Mouse (Mus musculus) liver, embryonic 15.5 days (tissue): Measurements from ENCODE around the gene Rcor1. TPM values are rescaled to one million over a fixed set of nuclear protein-coding genes. Genes with fewer than 3 reads are reported as not detected.
A peak's percentile ranks its signal among the peaks of the same experiment; 100 is the strongest.
"Not testable (repeated sequence)": the region's sequence is repeated elsewhere in the genome, so short reads cannot be mapped to it uniquely, and the experiment has no call there.

ENCODE experiments used
- ATAC-seq: fragments of 200-750 bp; cut with Nextera tagmentation; 2 replicates; pipeline ENCODE4 v1.8.0; 2017; ENCODE audit warnings: moderate number of reproducible peaks, mild to moderate bottlenecking, moderate library complexity; ENCODE audit not compliant: insufficient read depth
- H3K27ac ChIP-seq: fragments of 300-500 bp; sonication (generic); replicated peaks from 2 replicates; pipeline ENCODE4 v1.5.1; 2015; ENCODE audit warnings: mild to moderate bottlenecking, inconsistent platforms
- H3K27me3 ChIP-seq: fragments of 300-500 bp; sonication (generic); 2 replicates; pipeline ENCODE4 v1.6.1; 2015; ENCODE audit warnings: mild to moderate bottlenecking, inconsistent platforms
- H3K36me3 ChIP-seq: fragments of 300-500 bp; sonication (generic); replicated peaks from 2 replicates; pipeline ENCODE4 v1.6.1; 2015; ENCODE audit warnings: moderate library complexity, mild to moderate bottlenecking, inconsistent platforms
- H3K4me1 ChIP-seq: fragments of 300-500 bp; sonication (generic); replicated peaks from 2 replicates; pipeline ENCODE4 v1.6.1; 2015; ENCODE audit warnings: inconsistent platforms
- H3K4me2 ChIP-seq: fragments of 300-500 bp; sonication (generic); 2 replicates; pipeline ENCODE4 v1.6.1; 2015; ENCODE audit warnings: moderate library complexity, mild to moderate bottlenecking, inconsistent platforms
- H3K4me3 ChIP-seq: fragments of 300-500 bp; sonication (generic); replicated peaks from 2 replicates; pipeline ENCODE4 v1.5.1; 2015; ENCODE audit warnings: mild to moderate bottlenecking, inconsistent platforms
- H3K9ac ChIP-seq: fragments of 300-500 bp; sonication (generic); 2 replicates; pipeline ENCODE4 v1.6.1; 2015; ENCODE audit warnings: moderate library complexity, mild to moderate bottlenecking, inconsistent platforms
- H3K9me3 ChIP-seq: fragments of 300-500 bp; sonication (generic); replicated peaks from 2 replicates; pipeline ENCODE4 v1.6.1; 2016; ENCODE audit warnings: inconsistent platforms
- WGBS: fragments of 180-500 bp; shearing (Covaris S2); methylation state at CpG from one replicate; pipeline ENCODE4 v1.1.7; 2015; ENCODE audit warnings: mixed read lengths; ENCODE audit not compliant: insufficient replicate concordance; 5-methylcytosine and 5-hydroxymethylcytosine counted together
- polyA plus RNA-seq: library from polyadenylated mRNA; unstranded; fragments of >200 nt; fragmentation: Nextera tagmentation; extraction: Ambion mirVana; gene quantifications from 2 replicates; pipeline ENCODE4 v1.2.1, GENCODE M21; 2015

Gene Rcor1
- polyA plus RNA-seq, 1 experiment from 2014 or later, result 4.6 TPM

DNA sequence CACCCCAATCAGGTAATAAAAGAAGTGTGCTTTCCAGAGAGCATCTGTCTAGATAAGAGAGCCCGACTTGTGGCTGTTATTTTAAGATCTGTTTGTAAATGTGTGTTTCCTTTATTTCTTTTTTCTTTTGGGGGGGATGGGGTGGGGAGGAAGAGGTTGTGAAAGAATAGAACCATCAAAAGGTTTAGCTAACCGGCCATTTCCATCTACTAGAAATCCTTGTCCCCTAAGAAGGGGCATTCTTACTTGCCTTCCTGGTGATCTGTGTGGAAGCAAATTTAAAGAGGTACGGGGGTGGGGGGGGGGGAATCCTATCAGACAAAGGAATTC is 1.3 kb downstream of the Rcor1 start:
- Histone ChIP-seq H3K9ac (peak overlapping the region; percentile 99), H3K27me3 (no peaks in the 10 kb centered on the region), H3K4me2 (peak overlapping the region; percentile 98), H3K4me1 (peaks cover 60% of the 10 kb centered on the region), H3K27ac (peak overlapping the region; percentile 97; the same call in 1 of the 2 replicates), H3K36me3 (peaks cover 15% of the 10 kb centered on the region), H3K9me3 (no peaks in the 10 kb centered on the region), H3K4me3 (peak overlapping the region; percentile 98)
- WGBS, result 2% methylated on average over 3 of the region's 3 CpGs
- no peak for ATAC-seq

DNA sequence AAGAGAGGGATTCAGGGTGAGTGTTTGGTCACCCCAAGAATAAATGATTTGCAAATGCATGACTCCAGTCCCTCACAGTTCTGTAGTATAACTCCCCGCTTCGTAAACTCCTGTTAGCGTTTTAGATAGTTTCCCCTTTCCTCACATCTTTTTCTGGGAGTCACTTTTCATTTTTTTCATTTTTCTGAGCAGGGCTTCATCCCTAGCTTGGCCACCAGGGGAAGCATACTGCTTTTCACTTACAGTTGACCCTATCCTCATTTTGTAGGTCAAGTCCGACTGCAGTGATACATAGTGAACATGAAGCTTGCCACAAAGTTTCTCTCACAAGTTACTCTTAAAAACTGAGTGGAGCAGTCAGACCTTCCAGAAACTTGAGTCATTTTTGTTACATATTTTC is 2.0 kb downstream of the Rcor1 start:
- H3K4me3 ChIP-seq, result peak overlapping the region; percentile 98
- peak overlapping the region; percentile 98 for H3K4me2 ChIP-seq
- H3K27ac ChIP-seq, result no peak overlapping the region; the same call in 1 of the 2 replicates
- no peaks in the 10 kb centered on the region for H3K9me3 ChIP-seq
- peak overlapping the region; percentile 99 for H3K9ac ChIP-seq
- no peaks in the 10 kb centered on the region for H3K27me3 ChIP-seq
- no peak for ATAC-seq
- peaks cover 18% of the 10 kb centered on the region for H3K36me3 ChIP-seq
- H3K4me1 ChIP-seq, result peaks cover 53% of the 10 kb centered on the region
- WGBS, result 12% methylated on average over 4 of the region's 4 CpGs

DNA sequence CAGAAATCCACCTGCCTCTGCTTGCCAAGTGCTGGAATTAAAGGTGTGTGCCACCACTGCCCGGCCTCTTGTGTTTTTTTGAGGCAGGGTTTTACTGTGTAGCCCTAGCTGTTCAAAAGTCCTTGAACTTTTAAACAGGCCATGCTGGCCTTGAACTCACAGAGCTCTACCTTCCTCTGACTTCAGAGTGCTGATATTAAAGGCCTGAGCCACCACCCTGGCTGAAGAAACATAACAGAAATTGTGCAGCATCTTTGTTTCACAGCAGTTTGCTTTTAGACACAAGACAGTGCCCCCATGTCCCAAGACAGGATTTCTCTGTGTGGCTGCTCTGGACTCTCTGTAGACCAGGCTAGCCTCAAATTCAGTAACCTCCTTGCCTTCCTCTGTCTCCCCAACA is 3.2 kb downstream of the Rcor1 start:
- Histone ChIP-seq H3K9me3 (no peaks in the 10 kb centered on the region), H3K27me3 (no peaks in the 10 kb centered on the region)
- no peak for ATAC-seq

DNA sequence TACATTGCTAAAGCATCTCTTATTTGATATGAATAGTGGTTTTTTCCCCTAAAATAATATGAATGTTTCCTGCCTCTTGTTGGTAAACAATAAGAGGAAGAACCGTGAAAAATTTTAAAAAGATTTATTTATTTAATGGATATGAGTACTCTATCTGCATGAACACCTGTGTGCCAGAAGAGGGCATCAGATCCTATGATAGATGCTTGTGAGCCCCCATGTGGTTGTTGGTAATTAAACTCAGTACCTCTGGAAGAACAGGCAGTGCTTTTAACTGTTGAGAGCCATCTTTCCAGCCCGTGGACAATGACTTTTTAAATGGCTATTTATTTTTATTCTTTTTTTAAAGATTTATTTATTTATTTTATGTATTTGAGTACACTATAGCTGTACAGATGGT is 5.7 kb downstream of the Rcor1 start:
- peaks cover 49% of the 10 kb centered on the region for H3K4me1 ChIP-seq
- H3K27ac ChIP-seq, result no peak overlapping the region
- 70% methylated on average over 2 of the region's 2 CpGs for WGBS
- H3K36me3 ChIP-seq, result peaks cover 21% of the 10 kb centered on the region
- H3K4me3 ChIP-seq, result no peak overlapping the region
- H3K9me3 ChIP-seq, result no peaks in the 10 kb centered on the region
- H3K4me2 ChIP-seq, result no peak overlapping the region
- no peaks in the 10 kb centered on the region for H3K27me3 ChIP-seq
- H3K9ac ChIP-seq, result no peak overlapping the region
- no peak for ATAC-seq

More for the DNA sequence above, 3.2 kb downstream of the Rcor1 start:
- Histone ChIP-seq H3K27ac (0 out of 2 replicates have a peak overlapping the region, but pooled peaks have one; percentile 38), H3K4me3 (no peak overlapping the region), H3K36me3 (peaks cover 18% of the 10 kb centered on the region), H3K4me1 (peaks cover 47% of the 10 kb centered on the region), H3K9ac (no peak overlapping the region), H3K4me2 (no peak overlapping the region)
- 68% methylated on average over 1 of the region's 1 CpGs for WGBS

DNA sequence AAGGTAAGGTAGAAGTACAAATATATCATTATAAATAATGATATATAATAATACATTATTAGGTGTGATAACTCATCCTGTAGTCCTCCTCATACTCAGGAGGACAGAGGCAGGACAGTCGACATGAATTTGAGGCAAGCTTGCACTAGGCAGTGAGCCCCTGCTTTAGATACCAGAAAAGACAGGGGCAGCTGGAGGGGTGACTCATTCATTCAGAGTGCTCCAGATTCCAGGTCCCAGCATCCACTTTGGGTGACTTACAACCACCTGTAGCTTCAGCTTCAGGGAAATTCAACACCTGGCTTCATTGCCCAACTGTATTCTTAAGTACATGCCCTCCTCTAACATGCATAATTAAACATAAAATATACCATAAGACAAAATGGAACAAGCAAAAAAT is 7.7 kb downstream of the Rcor1 start:
- Histone ChIP-seq H3K4me1 (peaks cover 36% of the 10 kb centered on the region), H3K27me3 (no peaks in the 10 kb centered on the region), H3K27ac (no peak overlapping the region), H3K9ac (no peak overlapping the region), H3K36me3 (peaks cover 30% of the 10 kb centered on the region), H3K9me3 (no peaks in the 10 kb centered on the region), H3K4me3 (no peak overlapping the region), H3K4me2 (no peak overlapping the region)
- ATAC-seq, result no peak
- WGBS, result 70% methylated on average over 1 of the region's 1 CpGs

DNA sequence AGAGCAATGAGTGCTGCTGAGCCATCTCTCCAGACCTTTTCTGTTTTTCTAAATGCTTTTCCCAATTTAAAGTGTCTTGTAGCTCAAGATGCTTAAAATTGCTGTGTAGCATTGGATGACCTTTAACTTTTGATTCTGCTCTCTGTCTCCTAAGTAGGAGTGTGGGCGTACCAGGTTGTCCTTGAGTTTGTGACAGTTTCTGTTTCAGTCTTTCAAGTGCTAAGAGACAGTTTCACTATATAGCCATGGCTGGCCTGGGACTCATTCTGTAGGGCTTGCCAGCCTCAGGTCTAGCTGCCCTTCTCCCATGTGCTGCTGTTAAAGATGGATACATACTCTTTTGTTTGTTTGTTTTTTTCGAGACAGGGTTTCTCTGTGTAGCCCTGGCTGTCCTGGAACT is 9.1 kb downstream of the Rcor1 start:
- 86% methylated on average over 2 of the region's 2 CpGs for WGBS
- Histone ChIP-seq H3K4me2 (no peak overlapping the region), H3K4me1 (peaks cover 28% of the 10 kb centered on the region), H3K27ac (no peak overlapping the region), H3K4me3 (no peak overlapping the region), H3K36me3 (peaks cover 25% of the 10 kb centered on the region), H3K27me3 (no peaks in the 10 kb centered on the region), H3K9me3 (no peaks in the 10 kb centered on the region), H3K9ac (no peak overlapping the region)
- no peak for ATAC-seq

DNA sequence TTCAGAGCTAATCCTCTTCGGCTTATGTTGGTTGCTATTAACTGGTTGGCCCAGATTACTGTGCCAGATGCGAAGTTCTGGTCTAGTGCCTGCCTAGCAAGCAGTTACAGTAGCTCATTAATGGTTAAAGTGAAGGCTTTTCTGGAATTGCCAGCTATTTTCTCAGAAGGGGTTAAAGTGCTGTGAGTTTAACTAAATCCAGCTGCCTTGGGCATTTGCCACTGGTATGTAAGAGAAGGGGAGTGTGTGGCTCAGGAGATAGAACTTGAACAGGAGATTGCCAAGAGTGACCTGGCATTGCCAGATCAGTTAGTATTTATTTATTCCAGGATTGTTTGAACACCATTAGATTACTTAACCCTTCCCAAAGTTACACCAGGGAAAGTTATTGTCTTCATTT is 11.1 kb downstream of the Rcor1 start:
- no peak overlapping the region for H3K4me2 ChIP-seq
- H3K9ac ChIP-seq, result no peak overlapping the region
- no peak overlapping the region for H3K27ac ChIP-seq
- H3K27me3 ChIP-seq, result no peaks in the 10 kb centered on the region
- H3K4me1 ChIP-seq, result peaks cover 27% of the 10 kb centered on the region
- no peaks in the 10 kb centered on the region for H3K9me3 ChIP-seq
- no peak for ATAC-seq
- 80% methylated on average over 2 of the region's 2 CpGs for WGBS
- H3K36me3 ChIP-seq, result peaks cover 17% of the 10 kb centered on the region
- no peak overlapping the region for H3K4me3 ChIP-seq

DNA sequence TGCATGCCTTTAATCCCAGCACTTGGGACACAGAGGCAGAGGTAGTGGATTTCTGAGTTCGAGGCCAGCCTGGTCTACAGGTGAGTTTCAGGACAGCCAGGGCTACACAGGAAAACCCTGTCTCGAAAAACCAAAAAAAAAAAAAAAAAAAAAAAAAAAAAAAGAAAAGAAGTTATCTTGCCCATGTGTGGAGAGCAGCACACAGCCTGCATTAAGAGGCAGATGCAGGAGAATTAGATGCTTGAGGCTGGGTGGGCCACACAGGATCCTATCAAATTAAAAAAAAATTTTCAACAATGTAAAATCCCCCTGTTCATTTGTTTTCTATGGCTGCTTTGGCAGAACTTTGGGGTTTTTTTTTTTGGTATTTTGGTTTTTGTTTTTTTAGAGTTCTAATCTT is 24.2 kb downstream of the Rcor1 start:
- Histone ChIP-seq H3K27me3 (no peaks in the 10 kb centered on the region), H3K36me3 (peaks cover 21% of the 10 kb centered on the region), H3K27ac (no peak overlapping the region), H3K4me3 (no peak overlapping the region), H3K4me2 (no peak overlapping the region), H3K9me3 (no peaks in the 10 kb centered on the region), H3K9ac (no peak overlapping the region), H3K4me1 (peaks cover 22% of the 10 kb centered on the region)
- WGBS, result 53% methylated on average over 2 of the region's 2 CpGs
- no peak for ATAC-seq

DNA sequence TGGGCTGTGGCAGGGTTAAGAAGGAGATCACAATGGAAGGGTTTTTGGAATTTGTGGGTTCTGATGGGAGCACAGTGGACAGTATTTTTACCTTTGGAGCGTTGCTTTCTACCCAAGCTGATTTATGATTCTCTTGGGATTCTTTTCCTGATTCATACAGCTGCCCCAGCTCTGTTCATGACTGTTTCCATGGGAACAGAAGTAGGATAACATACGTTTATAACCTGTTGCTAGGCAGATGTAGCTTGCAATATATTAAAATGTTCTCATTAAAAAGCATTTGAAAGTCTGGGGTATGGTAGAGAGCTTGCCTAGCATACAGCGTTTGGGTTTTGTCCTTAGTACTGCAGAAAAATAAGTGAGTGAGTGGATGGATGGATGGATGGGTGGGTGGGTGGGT is 25.1 kb downstream of the Rcor1 start:
- no peak overlapping the region for H3K4me2 ChIP-seq
- H3K27me3 ChIP-seq, result no peaks in the 10 kb centered on the region
- H3K9ac ChIP-seq, result no peak overlapping the region
- H3K27ac ChIP-seq, result no peak overlapping the region
- no peaks in the 10 kb centered on the region for H3K9me3 ChIP-seq
- 81% methylated on average over 3 of the region's 3 CpGs for WGBS
- H3K4me1 ChIP-seq, result peaks cover 17% of the 10 kb centered on the region
- peaks cover 14% of the 10 kb centered on the region for H3K36me3 ChIP-seq
- no peak for ATAC-seq
- no peak overlapping the region for H3K4me3 ChIP-seq

DNA sequence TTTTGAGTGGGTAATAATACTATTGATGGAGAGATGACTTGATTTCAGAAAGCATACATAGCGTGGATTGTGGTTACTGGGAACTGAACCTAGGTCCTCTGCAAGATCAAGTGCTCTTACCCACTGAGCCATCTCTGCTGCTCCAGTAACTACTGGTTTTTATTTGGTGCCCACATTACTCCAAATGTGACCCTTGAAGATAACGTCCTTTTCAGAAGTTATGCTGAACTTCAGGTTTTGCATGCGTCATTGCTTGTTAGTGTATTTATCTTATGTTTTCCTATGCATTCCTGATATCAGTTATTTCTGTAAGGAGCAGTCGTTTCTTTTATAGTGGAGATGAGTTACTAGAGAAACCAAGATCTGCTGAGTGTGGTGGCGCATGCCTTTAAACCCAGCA is 26.2 kb downstream of the Rcor1 start:
- Histone ChIP-seq H3K27ac (no peak overlapping the region), H3K4me1 (peaks cover 19% of the 10 kb centered on the region), H3K27me3 (no peaks in the 10 kb centered on the region), H3K36me3 (peaks cover 19% of the 10 kb centered on the region), H3K4me3 (no peak overlapping the region), H3K9ac (no peak overlapping the region), H3K4me2 (no peak overlapping the region), H3K9me3 (no peaks in the 10 kb centered on the region)
- ATAC-seq, result no peak
- WGBS, result 47% methylated on average over 5 of the region's 5 CpGs

DNA sequence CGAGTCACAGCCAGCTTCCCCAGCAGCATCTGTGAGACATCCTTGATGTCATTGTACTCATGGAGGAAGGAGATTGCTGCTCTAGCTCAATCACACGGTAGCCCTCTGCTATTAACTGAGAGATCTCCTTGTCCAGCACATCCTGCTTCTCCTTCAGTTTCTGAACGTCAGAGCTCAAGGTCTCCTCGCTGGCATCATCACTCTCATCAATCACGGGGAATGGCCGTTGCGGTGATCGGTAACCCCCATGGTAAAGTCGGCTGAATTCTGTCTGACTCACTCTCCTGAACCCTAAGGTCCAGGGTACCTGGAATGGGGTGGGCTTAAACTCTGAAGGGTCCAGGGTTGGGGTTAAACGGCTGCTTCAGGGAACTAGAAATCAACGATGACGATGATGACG is 28.7 kb downstream of the Rcor1 start:
- Histone ChIP-seq H3K27ac (no peak overlapping the region), H3K4me3 (no peak overlapping the region), H3K4me2 (no peak overlapping the region), H3K27me3 (no peaks in the 10 kb centered on the region), H3K9me3 (no peaks in the 10 kb centered on the region), H3K4me1 (peaks cover 22% of the 10 kb centered on the region; the same call in 1 of the 2 replicates), H3K36me3 (peaks cover 29% of the 10 kb centered on the region), H3K9ac (no peak overlapping the region)
- no peak for ATAC-seq
- WGBS, result 81% methylated on average over 13 of the region's 13 CpGs

DNA sequence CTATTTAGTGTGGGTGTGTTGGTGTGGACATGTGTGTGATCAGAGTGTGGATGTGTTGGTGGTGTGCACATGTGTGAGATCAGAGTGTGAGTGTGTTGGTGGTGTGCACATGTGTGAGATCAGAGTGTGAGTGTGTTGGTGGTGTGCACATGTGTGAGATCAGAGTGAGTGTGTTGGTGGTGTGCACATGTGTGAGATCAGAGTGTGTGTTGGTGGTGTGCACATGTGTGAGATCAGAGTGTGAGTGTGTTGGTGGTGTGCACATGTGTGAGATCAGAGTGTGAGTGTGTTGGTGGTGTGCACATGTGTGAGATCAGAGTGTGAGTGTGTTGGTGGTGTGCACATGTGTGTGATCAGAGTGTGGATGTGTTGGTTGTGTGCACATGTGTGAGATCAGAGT is 30.1 kb downstream of the Rcor1 start:
- H3K27me3 ChIP-seq, H3K4me3 ChIP-seq, H3K4me2 ChIP-seq, H3K9ac ChIP-seq, H3K27ac ChIP-seq, ATAC-seq, H3K9me3 ChIP-seq: not testable (repeated sequence)
- H3K36me3 ChIP-seq, result peaks cover 29% of the 10 kb centered on the region
- peaks cover 22% of the 10 kb centered on the region; the same call in 1 of the 2 replicates for H3K4me1 ChIP-seq
